Mouse (Mus musculus) cerebellum, adult 2 months (tissue): ENCODE data around the gene Itih1.

Experiments
- CTCF ChIP-seq: fragments of 200-500 bp; IDR thresholded peaks from 2 replicates; pipeline ENCODE4 v1.5.1; 2011; ENCODE audit warnings: low read depth, mild to moderate bottlenecking, control low read depth, low read length, moderate library complexity, borderline replicate concordance; ENCODE audit not compliant: insufficient read depth
- POLR2A ChIP-seq: fragments of 200-500 bp; IDR thresholded peaks from 2 replicates; pipeline ENCODE4 v1.6.1; 2011; ENCODE audit warnings: low read length, control low read depth, borderline replicate concordance; ENCODE audit not compliant: insufficient read depth

- TF ChIP-seq POLR2A (no peak), CTCF (no peak)
Observed at GRCm38 (mm10) chr14:30930386-30930785, 12.7 kb downstream of the Itih1 start.
